10 mouse cellular contexts compared by ENCODE assay signal in genomic region chr19:3928779-3929178, GRCm38 (mm10). TPM values are rescaled to one million over a fixed set of nuclear protein-coding genes. Genes with fewer than 3 reads are reported as not detected.
DNase-seq lines count a peak whose midpoint lies in the region; ATAC-seq and TF ChIP-seq lines count a peak whose summit lies in the region.
"Had no signal": no experiment of that assay in that cellular context is flagged by ENCODE, and none has a peak within 500 bp of the region (broad histone marks: within the 10 kb centered on the region; RNA-seq: fewer than 3 reads in every experiment).

No protein-coding gene starts in this region.

- no peak overlapping the region for H3K4me3 ChIP-seq in hindbrain, embryonic 13.5 days
- no peak overlapping the region for H3K4me3 ChIP-seq in hindbrain, embryonic 11.5 days (ENCODE audit: low read depth, low read length)
- no peak overlapping the region for H3K4me3 ChIP-seq in testis, adult 2 months (ENCODE audit: control insufficient read depth, low read depth, low read length)
- no peak overlapping the region for H3K4me3 ChIP-seq in limb, embryonic 13.5 days
- H3K4me3 ChIP-seq: limb, embryonic 12.5 days had no signal

- TF ChIP-seq POLR2A in testis, adult 2 months (IDR thresholded peaks at IDR 0.05; ENCODE audit: control insufficient read depth, low read depth, low read length): no peak

- peak overlapping the region; percentile 72 for H3K27ac ChIP-seq in hindbrain, embryonic 13.5 days
- no peak overlapping the region for H3K27ac ChIP-seq in hindbrain, embryonic 11.5 days (ENCODE audit: low read depth, low read length)
- peak overlapping the region; percentile 82; the same call in 1 of the 2 replicates for H3K27ac ChIP-seq in testis, adult 2 months (ENCODE audit: control insufficient read depth, insufficient read depth, low read depth, low read length)
- H3K27ac ChIP-seq in limb, embryonic 13.5 days: peak overlapping the region; percentile 63; the same call in 1 of the 2 replicates

- H3K4me1 ChIP-seq in hindbrain, embryonic 13.5 days (replicated peaks): peaks cover 28% of the 10 kb centered on the region
- H3K4me1 ChIP-seq in hindbrain, embryonic 11.5 days (replicated peaks; ENCODE audit: control insufficient read depth, insufficient read depth, low read length): no peaks in the 10 kb centered on the region
- H3K4me1 ChIP-seq in testis, adult 2 months (ENCODE audit: control insufficient read depth, insufficient read depth, low read length): peaks cover 18% of the 10 kb centered on the region
- peaks cover 30% of the 10 kb centered on the region for H3K4me1 ChIP-seq in limb, embryonic 13.5 days

- WGBS in hindbrain, embryonic 13.5 days: 71% methylated on average over 4 of the region's 4 CpGs
- 91% methylated on average over 4 of the region's 4 CpGs for WGBS in hindbrain, embryonic 11.5 days
- WGBS in limb, embryonic 13.5 days: 70% methylated on average over 4 of the region's 4 CpGs

- H3K36me3 ChIP-seq in hindbrain, embryonic 13.5 days: no peaks in the 10 kb centered on the region
- no peaks in the 10 kb centered on the region for H3K36me3 ChIP-seq in hindbrain, embryonic 11.5 days (ENCODE audit: control insufficient read depth, insufficient read depth, low read length)
- no peaks in the 10 kb centered on the region for H3K36me3 ChIP-seq in testis, adult 2 months (ENCODE audit: control insufficient read depth, insufficient read depth, low read length)
- no peaks in the 10 kb centered on the region for H3K36me3 ChIP-seq in limb, embryonic 13.5 days
- H3K36me3 ChIP-seq: limb, embryonic 12.5 days had no signal

- ATAC-seq in hindbrain, embryonic 13.5 days (ENCODE audit: low FRiP score): no peak
- no peak for ATAC-seq in hindbrain, embryonic 11.5 days (ENCODE audit: low FRiP score)
- no peak for ATAC-seq in limb, embryonic 13.5 days (ENCODE audit: low FRiP score, low read depth)

- TF ChIP-seq CTCF in testis, adult 2 months (IDR thresholded peaks at IDR 0.05; ENCODE audit: control insufficient read depth, insufficient read depth, insufficient replicate concordance, low read depth, low read length): no peak

- DNase-seq in hindbrain, embryonic 11.5 days (ENCODE audit: low spot score): no peak
- DNase-seq in testis, postnatal 14 days (ENCODE audit: low spot score): no peak
- DNase-seq in cerebellum, postnatal 10 days: no peak
- DNase-seq in layer of hippocampus, adult 9-10 months (ENCODE audit: low spot score): no peak
- no peak for DNase-seq in urinary bladder, postnatal 4 days (ENCODE audit: low spot score in 2 of 2)

- no peak overlapping the region for H3K4me2 ChIP-seq in hindbrain, embryonic 13.5 days
- no peak overlapping the region for H3K4me2 ChIP-seq in hindbrain, embryonic 11.5 days (replicated peaks; ENCODE audit: low read depth, low read length)
- H3K4me2 ChIP-seq in limb, embryonic 13.5 days (replicated peaks): no peak overlapping the region
- H3K4me2 ChIP-seq: limb, embryonic 12.5 days had no signal

- H3K27me3 ChIP-seq in hindbrain, embryonic 13.5 days: no peaks in the 10 kb centered on the region
- H3K27me3 ChIP-seq in hindbrain, embryonic 11.5 days (ENCODE audit: control insufficient read depth, insufficient read depth, low read length): no peaks in the 10 kb centered on the region
- no peaks in the 10 kb centered on the region for H3K27me3 ChIP-seq in testis, adult 2 months (ENCODE audit: control insufficient read depth, insufficient read depth, low read length)
- no peaks in the 10 kb centered on the region for H3K27me3 ChIP-seq in limb, embryonic 13.5 days
- H3K27me3 ChIP-seq: limb, embryonic 12.5 days had no signal

- no peak overlapping the region for H3K9ac ChIP-seq in hindbrain, embryonic 13.5 days
- no peak overlapping the region for H3K9ac ChIP-seq in hindbrain, embryonic 11.5 days (ENCODE audit: low read depth, low read length)
- no peak overlapping the region for H3K9ac ChIP-seq in limb, embryonic 13.5 days
- H3K9ac ChIP-seq: limb, embryonic 12.5 days had no signal

- H3K9me3 ChIP-seq in hindbrain, embryonic 13.5 days: no peaks in the 10 kb centered on the region
- H3K9me3 ChIP-seq in hindbrain, embryonic 11.5 days (ENCODE audit: control insufficient read depth, low read length): no peaks in the 10 kb centered on the region
- no peaks in the 10 kb centered on the region for H3K9me3 ChIP-seq in limb, embryonic 13.5 days
- H3K9me3 ChIP-seq: limb, embryonic 12.5 days had no signal

RNA-seq across cellular contexts. Expression of gene Aldh3b1, which starts 0.8 kb away (rescaled TPM):
- 1.9 and 2.1 TPM in 2 replicates for polyA plus RNA-seq in hindbrain, embryonic 13.5 days (2015; fragmentation: Nextera tagmentation; extraction: Ambion mirVana)
- polyA plus RNA-seq in hindbrain, embryonic 11.5 days (2014; fragmentation: Nextera tagmentation; extraction: Ambion mirVana): 0.59 and 1.4 TPM in 2 replicates
- 48.2 and 52.4 TPM in 2 replicates for polyA plus RNA-seq in testis, adult 2 months (2012; rRNA removed)
- 1.1 and 1.3 TPM in 2 replicates for polyA plus RNA-seq in limb, embryonic 13.5 days (2015; fragmentation: Nextera tagmentation; extraction: Ambion mirVana)

RNA-seq across cellular contexts. Expression of gene Unc93b1, which starts 6.2 kb away (rescaled TPM):
- 10.1 and 13.2 TPM in 2 replicates for polyA plus RNA-seq in hindbrain, embryonic 13.5 days (2015; fragmentation: Nextera tagmentation; extraction: Ambion mirVana)
- polyA plus RNA-seq in hindbrain, embryonic 11.5 days (2014; fragmentation: Nextera tagmentation; extraction: Ambion mirVana): 5.1 and 6.4 TPM in 2 replicates
- polyA plus RNA-seq in testis, adult 2 months (2012; rRNA removed): 6.6 and 8.0 TPM in 2 replicates
- polyA plus RNA-seq in limb, embryonic 13.5 days (2015; fragmentation: Nextera tagmentation; extraction: Ambion mirVana): 14.2 and 15.0 TPM in 2 replicates

RNA-seq across cellular contexts. Expression of gene Ndufs8, which starts 16.2 kb away (rescaled TPM):
- polyA plus RNA-seq in hindbrain, embryonic 13.5 days (2015; fragmentation: Nextera tagmentation; extraction: Ambion mirVana): 261 and 264 TPM in 2 replicates
- polyA plus RNA-seq in hindbrain, embryonic 11.5 days (2014; fragmentation: Nextera tagmentation; extraction: Ambion mirVana): 240 and 258 TPM in 2 replicates
- 69.9 and 91.3 TPM in 2 replicates for polyA plus RNA-seq in testis, adult 2 months (2012; rRNA removed)
- 259 and 267 TPM in 2 replicates for polyA plus RNA-seq in limb, embryonic 13.5 days (2015; fragmentation: Nextera tagmentation; extraction: Ambion mirVana)

RNA-seq across cellular contexts. Expression of gene Tcirg1, which starts 21.8 kb away (rescaled TPM):
- 15.0 and 15.8 TPM in 2 replicates for polyA plus RNA-seq in hindbrain, embryonic 13.5 days (2015; fragmentation: Nextera tagmentation; extraction: Ambion mirVana)
- polyA plus RNA-seq in hindbrain, embryonic 11.5 days (2014; fragmentation: Nextera tagmentation; extraction: Ambion mirVana): 10.7 and 11.6 TPM in 2 replicates
- 11.2 and 11.4 TPM in 2 replicates for polyA plus RNA-seq in testis, adult 2 months (2012; rRNA removed)
- 40.3 and 52.9 TPM in 2 replicates for polyA plus RNA-seq in limb, embryonic 13.5 days (2015; fragmentation: Nextera tagmentation; extraction: Ambion mirVana)

RNA-seq across cellular contexts. Expression of gene Aldh3b3, which starts 29.7 kb away (rescaled TPM):
- polyA plus RNA-seq in hindbrain, embryonic 13.5 days (2015; fragmentation: Nextera tagmentation; extraction: Ambion mirVana): not detected in 2 replicates
- polyA plus RNA-seq in hindbrain, embryonic 11.5 days (2014; fragmentation: Nextera tagmentation; extraction: Ambion mirVana): not detected in 2 replicates
- 2.9 and 3.2 TPM in 2 replicates for polyA plus RNA-seq in testis, adult 2 months (2012; rRNA removed)
- 0.05 TPM in 1 of 2 replicates, not detected in the other for polyA plus RNA-seq in limb, embryonic 13.5 days (2015; fragmentation: Nextera tagmentation; extraction: Ambion mirVana)
- polyA plus RNA-seq: forebrain, embryonic 16.5 days; limb, embryonic 12.5 days had no signal

Comparison
In these comparisons a context has a peak if more than half of its experiments do, and no peak if none do; other contexts are left out.
1. RNA of gene Aldh3b1, which starts 0.8 kb away (polyA plus RNA-seq): 48.2 to 52.4 TPM in testis, adult 2 months; 1.9 to 2.1 TPM in hindbrain, embryonic 13.5 days, 1.1 to 1.3 TPM in limb, embryonic 13.5 days and 0.59 to 1.4 TPM in hindbrain, embryonic 11.5 days; every median in the first group is over 10 times any median in the second.